Comparison of ENCODE assay signal across 24 mouse cellular contexts in the genomic region with DNA sequence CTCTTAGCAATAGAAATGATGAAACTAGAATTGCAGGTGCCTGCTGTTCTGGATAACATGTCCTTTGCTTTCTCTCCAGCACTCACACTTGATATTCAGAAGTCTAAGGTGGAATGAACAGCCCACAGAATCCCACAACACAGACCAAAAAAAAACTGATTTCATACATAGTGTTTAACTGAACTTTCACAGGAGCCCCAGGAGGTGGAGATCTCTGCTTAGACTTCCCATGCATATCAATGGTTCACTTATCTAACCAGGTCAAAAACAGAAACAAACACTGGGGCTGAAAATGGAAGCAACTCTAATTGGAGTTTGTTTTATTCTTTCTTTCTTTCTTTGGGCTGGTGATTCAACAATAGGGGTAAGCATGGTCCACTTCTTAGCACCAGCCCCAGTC.
DNase-seq lines count a peak whose midpoint lies in the region; ATAC-seq and TF ChIP-seq lines count a peak whose summit lies in the region.
"Had no signal": no experiment of that assay in that cellular context is flagged by ENCODE, and none has a peak within 500 bp of the region (broad histone marks: within the 10 kb centered on the region; RNA-seq: fewer than 3 reads in every experiment).

No protein-coding gene starts in this region.

- H3K36me3 ChIP-seq in heart, adult 2 months (ENCODE audit: control insufficient read depth, insufficient read depth, low read length), result no peaks in the 10 kb centered on the region
- no peaks in the 10 kb centered on the region for H3K36me3 ChIP-seq in kidney, postnatal 0 days (ENCODE audit: insufficient read depth, low read length)
- H3K36me3 ChIP-seq in midbrain, embryonic 11.5 days (ENCODE audit: control insufficient read depth, insufficient read depth, low read length), result no peaks in the 10 kb centered on the region
- H3K36me3 ChIP-seq in midbrain, embryonic 10.5 days, result no peaks in the 10 kb centered on the region
- H3K36me3 ChIP-seq: embryonic facial prominence, embryonic 12.5 days; embryonic facial prominence, embryonic 15.5 days; G1E; heart, embryonic 13.5 days; hindbrain, embryonic 12.5 days; hindbrain, embryonic 15.5 days had no signal

- no peak for ATAC-seq in kidney, postnatal 0 days (replicated peaks; ENCODE audit: low FRiP score, low read depth)
- ATAC-seq in midbrain, embryonic 11.5 days (ENCODE audit: low FRiP score), result no peak
- ATAC-seq: forebrain, embryonic 14.5 days; forebrain, postnatal 0 days; Patski had no signal

- H3K79me2 ChIP-seq in heart, adult 2 months (replicated peaks; ENCODE audit: control insufficient read depth, insufficient read depth, low read length), result no peaks in the 10 kb centered on the region

- TF ChIP-seq POLR2A in heart, adult 2 months (IDR thresholded peaks at IDR 0.05; ENCODE audit: insufficient read depth, low read depth, low read length), result no peak

- DNase-seq in heart, adult 2 months, result no peak
- DNase-seq in heart, adult 9 months (ENCODE audit: low spot score in 2 of 2), result no peak
- DNase-seq in kidney, postnatal 0 days (ENCODE audit: low spot score), result no peak
- DNase-seq in kidney, adult 8-10 months, result no peak
- DNase-seq in midbrain, embryonic 11.5 days (ENCODE audit: low spot score, missing footprints), result peak; percentile 21
- no peak for DNase-seq in midbrain, embryonic 10.5 days (ENCODE audit: low spot score)
- DNase-seq in cerebellum, adult 11-12 months, result no peak
- DNase-seq: adrenal gland, postnatal 10 days; adrenal gland, postnatal 36 days; B cell, adult 2 months; cerebellum, adult 2 months; cerebellum, adult 9-11 months; cerebellum, postnatal 25 days; forebrain, postnatal 0 days; gastrocnemius, postnatal 36 days had no signal

- H3K4me1 ChIP-seq in heart, adult 2 months (ENCODE audit: control insufficient read depth, insufficient read depth, low read length), result no peaks in the 10 kb centered on the region
- H3K4me1 ChIP-seq in kidney, postnatal 0 days (replicated peaks; ENCODE audit: insufficient read depth, low read length), result no peaks in the 10 kb centered on the region
- no peaks in the 10 kb centered on the region for H3K4me1 ChIP-seq in midbrain, embryonic 11.5 days (ENCODE audit: control insufficient read depth, insufficient read depth, low read length)
- no peaks in the 10 kb centered on the region for H3K4me1 ChIP-seq in midbrain, embryonic 10.5 days
- H3K4me1 ChIP-seq: embryonic facial prominence, embryonic 12.5 days; embryonic facial prominence, embryonic 15.5 days; heart, embryonic 13.5 days; hindbrain, embryonic 12.5 days; hindbrain, embryonic 15.5 days had no signal

- no peaks in the 10 kb centered on the region for H3K9me3 ChIP-seq in kidney, postnatal 0 days (replicated peaks; ENCODE audit: low read length)
- H3K9me3 ChIP-seq in midbrain, embryonic 11.5 days (ENCODE audit: control insufficient read depth, low read length), result no peaks in the 10 kb centered on the region
- no peaks in the 10 kb centered on the region for H3K9me3 ChIP-seq in midbrain, embryonic 10.5 days (replicated peaks)
- H3K9me3 ChIP-seq: embryonic facial prominence, embryonic 12.5 days; embryonic facial prominence, embryonic 15.5 days; hindbrain, embryonic 15.5 days had no signal

- no peak overlapping the region for H3K4me3 ChIP-seq in heart, adult 2 months
- no peak overlapping the region for H3K4me3 ChIP-seq in kidney, postnatal 0 days (replicated peaks; ENCODE audit: low read depth, low read length)
- no peak overlapping the region for H3K4me3 ChIP-seq in midbrain, embryonic 11.5 days (ENCODE audit: low read depth, low read length)
- H3K4me3 ChIP-seq in midbrain, embryonic 10.5 days, result no peak overlapping the region
- H3K4me3 ChIP-seq: embryonic facial prominence, embryonic 12.5 days; embryonic facial prominence, embryonic 15.5 days; heart, embryonic 13.5 days; hindbrain, embryonic 12.5 days; hindbrain, embryonic 15.5 days had no signal

- H3K27me3 ChIP-seq in heart, adult 2 months (ENCODE audit: control insufficient read depth, insufficient read depth, low read length), result no peaks in the 10 kb centered on the region
- H3K27me3 ChIP-seq in kidney, postnatal 0 days (ENCODE audit: insufficient read depth, low read length), result no peaks in the 10 kb centered on the region
- no peaks in the 10 kb centered on the region for H3K27me3 ChIP-seq in midbrain, embryonic 11.5 days (ENCODE audit: control insufficient read depth, insufficient read depth, low read length)
- H3K27me3 ChIP-seq in midbrain, embryonic 10.5 days (ENCODE audit: low read depth, poor library complexity, severe bottlenecking), result no peaks in the 10 kb centered on the region
- H3K27me3 ChIP-seq: CH12.LX; embryonic facial prominence, embryonic 12.5 days; embryonic facial prominence, embryonic 15.5 days; heart, embryonic 13.5 days; hindbrain, embryonic 12.5 days; hindbrain, embryonic 15.5 days; Patski had no signal

- H3K27ac ChIP-seq in heart, adult 2 months, result no peak overlapping the region
- no peak overlapping the region for H3K27ac ChIP-seq in kidney, postnatal 0 days
- H3K27ac ChIP-seq in midbrain, embryonic 11.5 days (ENCODE audit: low read depth, low read length), result no peak overlapping the region
- H3K27ac ChIP-seq in midbrain, embryonic 10.5 days (replicated peaks), result no peak overlapping the region
- H3K27ac ChIP-seq: embryonic facial prominence, embryonic 12.5 days; embryonic facial prominence, embryonic 15.5 days; heart, embryonic 13.5 days; hindbrain, embryonic 12.5 days; hindbrain, embryonic 15.5 days had no signal

- intact Hi-C loops in heart, adult 2 months (cut with DNase I), result loop anchor here (1.0 kb wide), 1 partner anchor 384 kb away; no protein-coding TSS in a partner anchor

- peak; percentile 56 for TF ChIP-seq CTCF in heart, adult 2 months (IDR thresholded peaks at IDR 0.05)
- TF ChIP-seq CTCF in kidney, postnatal 0 days (IDR thresholded peaks at IDR 0.05; ENCODE audit: low read depth), result peak; percentile 51

- TF ChIP-seq EP300 in heart, adult 2 months (IDR thresholded peaks at IDR 0.05; ENCODE audit: insufficient read depth, low read depth, low read length), result no peak

- no peak overlapping the region for H3K4me2 ChIP-seq in kidney, postnatal 0 days (ENCODE audit: low read length)
- H3K4me2 ChIP-seq in midbrain, embryonic 11.5 days, result no peak overlapping the region
- H3K4me2 ChIP-seq: embryonic facial prominence, embryonic 12.5 days; embryonic facial prominence, embryonic 15.5 days; heart, embryonic 13.5 days; hindbrain, embryonic 12.5 days; hindbrain, embryonic 15.5 days had no signal

- H3K9ac ChIP-seq in heart, adult 2 months (ENCODE audit: low read depth, low read length), result no peak overlapping the region
- no peak overlapping the region for H3K9ac ChIP-seq in kidney, postnatal 0 days (ENCODE audit: low read depth, low read length)
- no peak overlapping the region for H3K9ac ChIP-seq in midbrain, embryonic 11.5 days (ENCODE audit: low read length)
- H3K9ac ChIP-seq: embryonic facial prominence, embryonic 12.5 days; embryonic facial prominence, embryonic 15.5 days; forebrain, postnatal 0 days; heart, embryonic 13.5 days; hindbrain, embryonic 12.5 days; hindbrain, embryonic 15.5 days had no signal
